Mouse (Mus musculus): ENCODE measurements around the gene Wnt4.

- TF ChIP-seq CTCF (IDR thresholded peaks at IDR 0.05; ENCODE audit: control insufficient read depth, insufficient read depth, low read length) (no peak), POLR2A (IDR thresholded peaks at IDR 0.05; ENCODE audit: borderline replicate concordance, control insufficient read depth, low read depth, low read length) (no peak)
These were observed 685 bp upstream of the Wnt4 start for GRCm38 (mm10) chr4:137276443-137277165.
